7 mouse cellular contexts compared by ENCODE assay signal in genomic region chr11:75348890-75349261, GRCm38 (mm10). TPM values are rescaled to one million over a fixed set of nuclear protein-coding genes. Genes with fewer than 3 reads are reported as not detected.
DNase-seq lines count a peak whose midpoint lies in the region; ATAC-seq and TF ChIP-seq lines count a peak whose summit lies in the region.

No protein-coding gene starts in this region.

- peak overlapping the region; percentile 83 for H3K9ac ChIP-seq in lung, postnatal 0 days (replicated peaks; ENCODE audit: low read depth)
- H3K9ac ChIP-seq in forebrain, embryonic 11.5 days (ENCODE audit: low read length) = peak overlapping the region; percentile 86
- peak overlapping the region; percentile 76 for H3K9ac ChIP-seq in limb, embryonic 11.5 days (ENCODE audit: low read length)

- peak overlapping the region; percentile 80 for H3K27ac ChIP-seq in lung, postnatal 0 days (ENCODE audit: low read length)
- H3K27ac ChIP-seq in forebrain, embryonic 11.5 days (ENCODE audit: low read depth, low read length) = no peak overlapping the region
- H3K27ac ChIP-seq in limb, embryonic 11.5 days (replicated peaks; ENCODE audit: low read depth, low read length) = no peak overlapping the region
- peak overlapping the region; percentile 54 for H3K27ac ChIP-seq in small intestine, adult 2 months (ENCODE audit: insufficient read depth, low read depth, low read length)

- H3K4me3 ChIP-seq in lung, postnatal 0 days (ENCODE audit: low read depth, low read length) = peak overlapping the region; percentile 84
- peak overlapping the region; percentile 81 for H3K4me3 ChIP-seq in forebrain, embryonic 11.5 days (ENCODE audit: low read depth, low read length)
- peak overlapping the region; percentile 87 for H3K4me3 ChIP-seq in limb, embryonic 11.5 days (ENCODE audit: low read depth, low read length)
- H3K4me3 ChIP-seq in small intestine, adult 2 months (ENCODE audit: low read depth, low read length) = peak overlapping the region; percentile 88

- no peaks in the 10 kb centered on the region for H3K9me3 ChIP-seq in lung, postnatal 0 days (ENCODE audit: low read length)
- H3K9me3 ChIP-seq in forebrain, embryonic 11.5 days (ENCODE audit: control insufficient read depth, low read length) = no peaks in the 10 kb centered on the region
- H3K9me3 ChIP-seq in limb, embryonic 11.5 days (ENCODE audit: control insufficient read depth, low read length) = no peaks in the 10 kb centered on the region

- TF ChIP-seq POLR2A in small intestine, adult 2 months (IDR thresholded peaks at IDR 0.05; ENCODE audit: low read depth, low read length) = no peak

- H3K36me3 ChIP-seq in lung, postnatal 0 days (ENCODE audit: insufficient read depth, low read length) = peaks cover 5% of the 10 kb centered on the region; the same call in 1 of the 2 replicates
- H3K36me3 ChIP-seq in forebrain, embryonic 11.5 days (ENCODE audit: control insufficient read depth, insufficient read depth, low read length) = no peaks in the 10 kb centered on the region
- peaks cover 2% of the 10 kb centered on the region; the same call in 1 of the 2 replicates for H3K36me3 ChIP-seq in limb, embryonic 11.5 days (ENCODE audit: control insufficient read depth, insufficient read depth, low read length)
- 0 out of 2 replicates have a peak, but pooled peaks cover 2% of the 10 kb centered on the region for H3K36me3 ChIP-seq in small intestine, adult 2 months (ENCODE audit: control insufficient read depth, insufficient read depth, low read length)

- no peak for TF ChIP-seq EP300 in lung, postnatal 0 days (IDR thresholded peaks at IDR 0.05)

- H3K27me3 ChIP-seq in lung, postnatal 0 days (replicated peaks; ENCODE audit: insufficient read depth, low read length) = no peaks in the 10 kb centered on the region
- H3K27me3 ChIP-seq in forebrain, embryonic 11.5 days (ENCODE audit: control insufficient read depth, insufficient read depth, low read length) = no peaks in the 10 kb centered on the region
- no peaks in the 10 kb centered on the region for H3K27me3 ChIP-seq in limb, embryonic 11.5 days (ENCODE audit: control insufficient read depth, insufficient read depth, low read length)
- H3K27me3 ChIP-seq in small intestine, adult 2 months (ENCODE audit: control insufficient read depth, insufficient read depth, low read length) = no peaks in the 10 kb centered on the region

- H3K4me1 ChIP-seq in lung, postnatal 0 days (ENCODE audit: insufficient read depth, low read depth, low read length) = no peaks in the 10 kb centered on the region; the same call in 1 of the 2 replicates
- peaks cover 3% of the 10 kb centered on the region for H3K4me1 ChIP-seq in forebrain, embryonic 11.5 days (replicated peaks; ENCODE audit: control insufficient read depth, insufficient read depth, low read length)
- H3K4me1 ChIP-seq in limb, embryonic 11.5 days (ENCODE audit: control insufficient read depth, insufficient read depth, low read length) = 0 out of 2 replicates have a peak, but pooled peaks cover 2% of the 10 kb centered on the region
- 0 out of 2 replicates have a peak, but pooled peaks cover 2% of the 10 kb centered on the region for H3K4me1 ChIP-seq in small intestine, adult 2 months (ENCODE audit: control insufficient read depth, insufficient read depth, insufficient read length, low read length)

- DNase-seq in lung, postnatal 0 days (ENCODE audit: low spot score) = no peak
- no peak for DNase-seq in lung, adult 18-20 months
- DNase-seq in forebrain, embryonic 11.5 days (ENCODE audit: low spot score) = no peak
- no peak for DNase-seq in limb, embryonic 11.5 days (ENCODE audit: low spot score)
- DNase-seq in embryo, embryonic 11 days = no peak
- DNase-seq in T-cell, adult 2 months (ENCODE audit: low spot score) = no peak

- 42% methylated on average over 10 of the region's 10 CpGs for WGBS in lung, postnatal 0 days
- WGBS in forebrain, embryonic 11.5 days = 47% methylated on average over 10 of the region's 10 CpGs
- 49% methylated on average over 10 of the region's 10 CpGs for WGBS in limb, embryonic 11.5 days
- WGBS in small intestine, adult 2 months = 38% methylated on average over 10 of the region's 10 CpGs

- TF ChIP-seq CTCF in lung, postnatal 0 days (IDR thresholded peaks at IDR 0.05) = no peak
- TF ChIP-seq CTCF in small intestine, adult 2 months (IDR thresholded peaks at IDR 0.05; ENCODE audit: extremely low read depth, insufficient read length, insufficient replicate concordance, low read depth, low read length) = no peak

- ATAC-seq in lung, postnatal 0 days = no peak
- ATAC-seq in forebrain, embryonic 11.5 days (replicated peaks; ENCODE audit: low FRiP score) = no peak
- ATAC-seq in limb, embryonic 11.5 days (ENCODE audit: insufficient number of reproducible peaks, low FRiP score, low TSS enrichment, low read depth) = no peak

- H3K4me2 ChIP-seq in lung, postnatal 0 days (replicated peaks; ENCODE audit: low read depth, low read length) = peak overlapping the region; percentile 82
- peak overlapping the region; percentile 77 for H3K4me2 ChIP-seq in forebrain, embryonic 11.5 days (ENCODE audit: low read depth, low read length, severe bottlenecking)
- peak overlapping the region; percentile 79 for H3K4me2 ChIP-seq in limb, embryonic 11.5 days (ENCODE audit: low read depth, severe bottlenecking)

RNA-seq across cellular contexts. Expression of gene Smyd4, which starts 0.6 kb away (rescaled TPM):
- polyA plus RNA-seq in lung, postnatal 0 days (2015; fragmentation: Nextera tagmentation; extraction: Ambion mirVana) = 6.4 and 6.6 TPM in 2 replicates
- 17.3 and 20.0 TPM in 2 replicates for polyA plus RNA-seq in forebrain, embryonic 11.5 days (2014; fragmentation: Nextera tagmentation; extraction: Ambion mirVana)
- 14.3 and 15.2 TPM in 2 replicates for polyA plus RNA-seq in limb, embryonic 11.5 days (2014; fragmentation: Nextera tagmentation; extraction: Ambion mirVana)
- 1.2 and 1.4 TPM in 2 replicates for polyA plus RNA-seq in small intestine, adult 2 months (2012; rRNA removed)

RNA-seq across cellular contexts. Expression of gene Rpa1, which starts 0.8 kb away (rescaled TPM):
- polyA plus RNA-seq in lung, postnatal 0 days (2015; fragmentation: Nextera tagmentation; extraction: Ambion mirVana) = 44.7 and 52.3 TPM in 2 replicates
- polyA plus RNA-seq in forebrain, embryonic 11.5 days (2014; fragmentation: Nextera tagmentation; extraction: Ambion mirVana) = 140 and 146 TPM in 2 replicates
- 151 and 154 TPM in 2 replicates for polyA plus RNA-seq in limb, embryonic 11.5 days (2014; fragmentation: Nextera tagmentation; extraction: Ambion mirVana)
- 5.6 and 8.7 TPM in 2 replicates for polyA plus RNA-seq in small intestine, adult 2 months (2012; rRNA removed)

Comparison
In these comparisons a context has a peak if more than half of its experiments do, and no peak if none do; other contexts are left out.
1. H3K27ac ChIP-seq: peak in lung, postnatal 0 days (single experiment) and small intestine, adult 2 months (single experiment); none in forebrain, embryonic 11.5 days (single experiment) and limb, embryonic 11.5 days (single experiment).
2. Peak in every context shown above with its lines, with median percentiles within 50 percentile points of each other: H3K4me2 ChIP-seq, H3K4me3 ChIP-seq and H3K9ac ChIP-seq.